Mouse (Mus musculus): ENCODE results near the gene Ankfy1. TPM values are rescaled to one million over a fixed set of nuclear protein-coding genes. Genes with fewer than 3 reads are reported as not detected.

The Ankfy1 gene
- polyA plus RNA-seq (2016; fragmentation: Nextera tagmentation; extraction: Ambion mirVana) = 35.2 and 35.9 TPM in 2 replicates

- peak; percentile 98 for ATAC-seq (ENCODE audit: low FRiP score)
- no peaks in the 10 kb centered on the region for H3K27me3 ChIP-seq
- WGBS = under 1% methylated on average over 56 of the region's 56 CpGs
Measured at GRCm38 (mm10) chr11:72689551-72690510, at the start of gene Ankfy1. Gene Ankfy1 (plus strand): TSS chr11:72690006.

GRCm38 (mm10) chr11:72642730-72643129 lies 47.1 kb upstream of the Ankfy1 start:
- H3K27me3 ChIP-seq = no peaks in the 10 kb centered on the region
- no peaks in the 10 kb centered on the region; the same call in 1 of the 2 replicates for H3K9me3 ChIP-seq
- H3K4me3 ChIP-seq (replicated peaks) = no peak overlapping the region
- peaks cover 5% of the 10 kb centered on the region; the same call in 1 of the 2 replicates for H3K36me3 ChIP-seq (replicated peaks)
- WGBS = 7% methylated on average over 4 of the region's 4 CpGs
- H3K4me2 ChIP-seq = no peak overlapping the region
- 0 out of 2 replicates have a peak overlapping the region, but pooled peaks have one; percentile 10 for H3K27ac ChIP-seq
- H3K9ac ChIP-seq = no peak overlapping the region
- no peak for ATAC-seq (ENCODE audit: low FRiP score)
- peaks cover 7% of the 10 kb centered on the region for H3K4me1 ChIP-seq

More at GRCm38 (mm10) chr11:72689551-72690510, at the start of gene Ankfy1:
- Histone ChIP-seq H3K36me3 (replicated peaks) (no peaks in the 10 kb centered on the region; the same call in 1 of the 2 replicates), H3K4me3 (replicated peaks) (peak within 1 kb of the TSS; percentile 79), H3K9me3 (no peaks in the 10 kb centered on the region), H3K4me2 (peak within 1 kb of the TSS; percentile 86), H3K9ac (peak within 1 kb of the TSS; percentile 83), H3K27ac (peak within 1 kb of the TSS; percentile 89), H3K4me1 (peaks cover 24% of the 10 kb centered on the region)

GRCm38 (mm10) chr11:72645386-72645785 lies 44.4 kb upstream of the Ankfy1 start:
- Histone ChIP-seq H3K4me1 (peaks cover 3% of the 10 kb centered on the region; the same call in 1 of the 2 replicates), H3K4me2 (no peak overlapping the region), H3K27me3 (no peaks in the 10 kb centered on the region), H3K9me3 (no peaks in the 10 kb centered on the region; the same call in 1 of the 2 replicates), H3K27ac (no peak overlapping the region), H3K9ac (no peak overlapping the region), H3K36me3 (replicated peaks) (peaks cover 5% of the 10 kb centered on the region; the same call in 1 of the 2 replicates), H3K4me3 (replicated peaks) (no peak overlapping the region)
- ATAC-seq (ENCODE audit: low FRiP score) = no peak
- WGBS = 95% methylated on average over 5 of the region's 5 CpGs

- 86% methylated on average over 2 of the region's 2 CpGs for WGBS
- no peak for ATAC-seq (ENCODE audit: low FRiP score)
- Histone ChIP-seq H3K9me3 (no peaks in the 10 kb centered on the region), H3K4me2 (no peak overlapping the region), H3K27me3 (no peaks in the 10 kb centered on the region), H3K27ac (no peak overlapping the region), H3K9ac (no peak overlapping the region), H3K4me1 (no peaks in the 10 kb centered on the region), H3K4me3 (replicated peaks) (no peak overlapping the region), H3K36me3 (replicated peaks) (no peaks in the 10 kb centered on the region)
Measured at GRCm38 (mm10) chr11:72650347-72650746, 39.5 kb upstream of the Ankfy1 start.

- Histone ChIP-seq H3K36me3 (replicated peaks) (no peaks in the 10 kb centered on the region), H3K9me3 (no peaks in the 10 kb centered on the region), H3K27ac (no peak overlapping the region), H3K4me1 (no peaks in the 10 kb centered on the region), H3K4me3 (replicated peaks) (no peak overlapping the region), H3K9ac (no peak overlapping the region), H3K27me3 (no peaks in the 10 kb centered on the region), H3K4me2 (no peak overlapping the region)
- no peak for ATAC-seq (ENCODE audit: low FRiP score)
Measured at GRCm38 (mm10) chr11:72659918-72660317, 29.9 kb upstream of the Ankfy1 start.

GRCm38 (mm10) chr11:72660359-72660758 lies 29.4 kb upstream of the Ankfy1 start:
- Histone ChIP-seq H3K27me3 (no peaks in the 10 kb centered on the region), H3K27ac (no peak overlapping the region), H3K36me3 (replicated peaks) (no peaks in the 10 kb centered on the region), H3K4me3 (replicated peaks) (no peak overlapping the region), H3K9me3 (no peaks in the 10 kb centered on the region), H3K4me2 (no peak overlapping the region), H3K9ac (no peak overlapping the region), H3K4me1 (no peaks in the 10 kb centered on the region)
- 100% methylated on average over 1 of the region's 1 CpGs for WGBS
- no peak for ATAC-seq (ENCODE audit: low FRiP score)

GRCm38 (mm10) chr11:72664641-72665040 lies 25.2 kb upstream of the Ankfy1 start:
- Histone ChIP-seq H3K36me3 (replicated peaks) (no peaks in the 10 kb centered on the region), H3K27me3 (no peaks in the 10 kb centered on the region), H3K4me1 (no peaks in the 10 kb centered on the region), H3K9ac (no peak overlapping the region), H3K4me3 (replicated peaks) (no peak overlapping the region), H3K4me2 (no peak overlapping the region), H3K27ac (no peak overlapping the region), H3K9me3 (no peaks in the 10 kb centered on the region)
- no peak for ATAC-seq (ENCODE audit: low FRiP score)
- 91% methylated on average over 4 of the region's 4 CpGs for WGBS

- no peaks in the 10 kb centered on the region for H3K4me1 ChIP-seq
- H3K9me3 ChIP-seq = no peaks in the 10 kb centered on the region
- ATAC-seq (ENCODE audit: low FRiP score) = no peak
- no peaks in the 10 kb centered on the region for H3K27me3 ChIP-seq
- H3K9ac ChIP-seq = no peak overlapping the region
- H3K4me3 ChIP-seq (replicated peaks) = no peak overlapping the region
- H3K27ac ChIP-seq = no peak overlapping the region
- no peak overlapping the region for H3K4me2 ChIP-seq
- no peaks in the 10 kb centered on the region for H3K36me3 ChIP-seq (replicated peaks)
Measured at GRCm38 (mm10) chr11:72670634-72671033, 19.2 kb upstream of the Ankfy1 start.

GRCm38 (mm10) chr11:72671294-72671988 lies 18.4 kb upstream of the Ankfy1 start:
- Histone ChIP-seq H3K4me1 (no peaks in the 10 kb centered on the region), H3K9me3 (no peaks in the 10 kb centered on the region), H3K36me3 (replicated peaks) (no peaks in the 10 kb centered on the region), H3K4me3 (replicated peaks) (no peak overlapping the region), H3K9ac (no peak overlapping the region), H3K27me3 (no peaks in the 10 kb centered on the region), H3K4me2 (no peak overlapping the region), H3K27ac (no peak overlapping the region)
- 89% methylated on average over 6 of the region's 6 CpGs for WGBS
- no peak for ATAC-seq (ENCODE audit: low FRiP score)

GRCm38 (mm10) chr11:72672438-72672837 lies 17.4 kb upstream of the Ankfy1 start:
- no peak overlapping the region for H3K27ac ChIP-seq
- ATAC-seq (ENCODE audit: low FRiP score) = no peak
- H3K4me1 ChIP-seq = no peaks in the 10 kb centered on the region
- H3K4me3 ChIP-seq (replicated peaks) = no peak overlapping the region
- H3K4me2 ChIP-seq = no peak overlapping the region
- H3K9ac ChIP-seq = no peak overlapping the region
- no peaks in the 10 kb centered on the region for H3K9me3 ChIP-seq
- H3K36me3 ChIP-seq (replicated peaks) = no peaks in the 10 kb centered on the region
- H3K27me3 ChIP-seq = no peaks in the 10 kb centered on the region
- 89% methylated on average over 1 of the region's 1 CpGs for WGBS

GRCm38 (mm10) chr11:72675280-72675679 lies 14.5 kb upstream of the Ankfy1 start:
- Histone ChIP-seq H3K27ac (no peak overlapping the region), H3K9me3 (no peaks in the 10 kb centered on the region), H3K9ac (no peak overlapping the region), H3K4me2 (no peak overlapping the region), H3K27me3 (no peaks in the 10 kb centered on the region), H3K36me3 (replicated peaks) (no peaks in the 10 kb centered on the region), H3K4me3 (replicated peaks) (no peak overlapping the region), H3K4me1 (no peaks in the 10 kb centered on the region)
- WGBS = 42% methylated on average over 2 of the region's 2 CpGs
- no peak for ATAC-seq (ENCODE audit: low FRiP score)

GRCm38 (mm10) chr11:72680726-72681125 lies 9.1 kb upstream of the Ankfy1 start:
- Histone ChIP-seq H3K9me3 (no peaks in the 10 kb centered on the region), H3K9ac (no peak overlapping the region), H3K36me3 (replicated peaks) (peaks cover 5% of the 10 kb centered on the region), H3K4me2 (no peak overlapping the region), H3K27ac (no peak overlapping the region), H3K4me1 (no peaks in the 10 kb centered on the region), H3K27me3 (no peaks in the 10 kb centered on the region), H3K4me3 (replicated peaks) (no peak overlapping the region)
- ATAC-seq (ENCODE audit: low FRiP score) = no peak
